Mouse (Mus musculus): ENCODE data around the gene Zswim3.

GRCm38 (mm10) chr2:164770279-164770678, 34.6 kb upstream of the Zswim3 start:
- TF ChIP-seq EP300 (IDR thresholded peaks at IDR 0.05) (no peak), CTCF (IDR thresholded peaks at IDR 0.05) (no peak)
